Mouse (Mus musculus) cerebellum, postnatal 36 days (tissue): ENCODE results near the gene Slc22a20.

Source experiments
- DNase-seq, 2 experiments: peaks; one replicate each; pipeline ENCODE4 v3.0.0; 2021 to 2022; ENCODE audit warnings: mixed read lengths in 2 of 2

Gene Slc22a20

DNA sequence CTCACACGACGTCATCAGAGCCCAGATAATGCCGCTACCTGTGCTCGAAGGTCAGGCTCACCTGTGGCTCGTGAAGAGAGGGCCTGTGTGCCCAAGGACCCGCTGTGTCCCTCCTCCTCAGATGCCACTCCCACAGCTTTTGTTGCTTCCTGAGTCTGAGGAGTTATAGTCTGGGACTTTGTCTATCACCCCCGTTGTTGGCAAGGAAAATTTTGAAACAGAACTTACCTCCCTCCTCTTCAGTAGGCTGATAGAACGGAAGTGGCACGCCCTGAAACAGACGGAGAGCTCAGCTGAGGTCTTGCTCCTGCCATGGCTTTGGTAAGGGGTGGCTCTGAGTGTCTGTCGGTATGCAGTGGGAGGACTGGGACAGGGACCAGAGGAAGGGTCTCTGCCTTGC is 35.7 kb downstream of the Slc22a20 start:
- DNase-seq: no peak

DNA sequence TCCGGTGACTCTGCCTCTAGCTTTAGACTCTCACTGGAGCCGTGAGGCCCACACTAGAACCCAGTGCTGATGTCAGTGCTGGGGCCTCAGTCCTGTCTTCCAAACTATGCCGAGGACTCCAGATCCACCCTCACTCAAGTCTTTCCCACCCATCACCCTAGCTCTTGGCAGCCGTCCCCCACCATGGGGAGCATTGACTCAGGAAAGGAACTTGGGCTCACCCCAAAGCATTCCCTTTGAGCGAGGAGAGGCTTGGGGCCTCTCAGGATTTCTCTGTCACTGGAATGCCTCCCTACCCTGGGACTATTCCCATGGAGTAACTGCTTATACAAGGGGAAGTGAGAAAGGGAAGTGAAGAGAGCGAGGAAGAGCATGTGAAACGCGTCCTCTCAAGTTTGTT is 40.1 kb downstream of the Slc22a20 start:
- DNase-seq: no peak

DNA sequence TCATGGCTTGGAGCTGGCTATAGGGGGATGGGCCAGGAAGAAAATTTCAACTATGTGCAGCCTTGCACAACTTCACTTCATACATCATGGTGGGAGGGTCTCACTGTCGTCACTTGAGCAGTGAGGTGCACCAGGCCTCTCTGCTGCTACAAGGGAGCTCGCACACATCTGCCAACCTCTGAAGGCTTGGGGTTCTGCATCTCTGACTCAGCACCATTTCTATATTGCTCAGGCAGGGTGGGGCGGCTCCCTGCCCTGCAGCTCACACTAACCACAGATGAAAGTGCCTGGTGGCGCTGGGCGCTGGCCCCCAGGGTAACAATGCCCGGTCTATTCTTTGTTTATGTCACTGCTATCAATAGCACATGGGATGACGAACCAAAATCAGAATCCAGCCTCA is 40.9 kb downstream of the Slc22a20 start:
- DNase-seq: no peak

- DNase-seq: no peak
Measured at GRCm38 (mm10) chr19:5944145-5944544, 41.8 kb downstream of the Slc22a20 start.

DNA sequence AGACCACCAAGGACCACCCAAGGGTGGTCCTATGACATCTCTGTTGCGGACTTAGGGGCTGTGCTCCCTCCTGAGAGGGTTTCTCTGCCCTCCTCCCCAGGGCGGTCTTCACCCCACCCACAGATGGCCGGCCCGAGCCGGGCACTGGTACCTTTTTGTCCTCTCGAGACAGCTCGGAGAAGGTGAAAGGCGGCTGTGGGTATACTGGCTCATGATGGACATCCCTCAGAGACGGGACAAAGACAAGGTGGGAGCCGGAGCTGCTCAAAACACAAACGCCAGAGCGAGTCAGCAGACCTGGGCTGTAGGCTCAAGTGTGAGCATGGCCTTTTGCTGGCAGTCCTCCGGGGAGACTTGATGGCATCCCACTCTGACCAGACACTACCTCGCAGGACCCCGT is 42.5 kb downstream of the Slc22a20 start:
- DNase-seq: no peak

DNA sequence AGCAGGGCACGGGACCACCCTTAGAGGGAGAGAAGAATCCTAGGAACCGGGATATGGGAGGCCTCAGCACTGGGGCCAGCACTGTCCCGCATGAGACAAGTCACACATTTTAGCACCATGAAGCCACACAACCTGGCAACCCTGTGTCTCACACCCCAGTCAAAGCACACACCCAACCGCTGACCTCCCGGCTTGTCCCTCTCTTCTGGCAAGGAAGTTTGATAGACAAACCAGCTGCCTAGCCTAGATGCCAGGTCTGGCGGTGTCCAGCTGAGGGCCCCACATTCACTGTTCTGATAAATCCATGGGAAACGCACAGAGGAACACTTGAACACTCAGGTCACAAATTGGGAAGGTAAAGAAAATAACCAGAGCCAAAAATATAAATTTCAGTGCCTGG is 43.4 kb downstream of the Slc22a20 start:
- DNase-seq: no peak

DNA sequence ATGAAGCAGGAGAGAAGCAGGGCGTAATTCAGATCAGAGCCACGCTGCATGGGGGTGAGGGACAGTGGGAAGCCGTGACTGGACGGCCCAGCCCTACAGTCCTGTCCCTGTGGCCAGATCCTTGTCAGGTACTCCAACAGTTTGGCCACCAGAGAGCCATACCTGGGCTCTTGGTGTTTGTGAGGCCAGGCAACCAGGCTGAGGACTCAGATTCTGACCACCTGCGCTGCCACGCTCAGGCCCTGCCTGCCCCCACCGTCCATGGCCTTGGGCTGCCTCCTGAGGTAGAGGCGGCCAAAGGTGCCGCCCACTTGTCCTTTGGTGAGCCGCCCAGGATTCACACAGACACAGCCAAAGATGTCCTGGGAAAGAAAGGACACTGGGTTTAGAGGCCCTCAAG is 45.3 kb downstream of the Slc22a20 start:
- DNase-seq: peak; percentile 34

GRCm38 (mm10) chr19:5940173-5940572 is 45.8 kb downstream of the Slc22a20 start:
- peak; percentile 88 to 90 for DNase-seq

DNA sequence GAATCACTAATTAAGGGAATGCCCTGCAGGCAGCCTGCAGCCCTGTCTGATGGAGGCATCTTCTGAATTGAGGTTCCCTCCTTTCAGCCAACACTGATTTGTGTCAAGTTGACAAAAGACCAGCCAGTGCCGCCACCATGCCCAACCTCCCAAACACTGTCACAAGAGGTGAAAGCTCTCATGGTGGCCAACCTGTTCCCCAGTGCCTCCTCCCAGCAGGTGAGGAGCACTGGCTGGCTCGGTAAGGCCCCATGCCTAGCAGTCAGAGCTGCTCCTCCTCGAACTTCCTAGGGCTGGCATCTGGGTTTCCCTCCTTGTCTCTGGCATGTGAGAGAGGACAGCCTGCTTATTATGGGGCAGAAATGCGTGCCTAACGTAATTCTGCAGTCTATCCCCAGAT is 46.2 kb downstream of the Slc22a20 start:
- DNase-seq: peak in 1 of 2 experiments; percentile 39

DNA sequence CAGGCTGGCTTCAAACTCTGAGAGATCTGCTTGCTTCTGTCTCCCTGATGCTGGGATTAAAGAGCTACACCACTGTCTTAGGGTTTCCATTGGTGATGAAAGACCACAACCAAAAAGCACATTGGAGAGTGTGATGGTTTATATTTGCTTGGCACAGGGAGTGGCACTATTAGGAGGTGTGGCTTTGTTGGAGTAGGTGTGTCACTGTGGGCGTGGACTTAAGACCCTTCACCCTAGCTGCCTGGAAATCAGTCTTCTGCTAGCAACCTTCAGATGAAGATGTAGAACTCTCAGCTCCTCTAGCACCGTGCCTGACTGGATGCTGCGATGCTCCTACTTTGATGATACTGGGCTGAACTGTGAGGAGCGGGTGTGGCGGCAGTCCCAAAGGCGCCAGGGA is 47.4 kb downstream of the Slc22a20 start:
- no peak for DNase-seq

DNA sequence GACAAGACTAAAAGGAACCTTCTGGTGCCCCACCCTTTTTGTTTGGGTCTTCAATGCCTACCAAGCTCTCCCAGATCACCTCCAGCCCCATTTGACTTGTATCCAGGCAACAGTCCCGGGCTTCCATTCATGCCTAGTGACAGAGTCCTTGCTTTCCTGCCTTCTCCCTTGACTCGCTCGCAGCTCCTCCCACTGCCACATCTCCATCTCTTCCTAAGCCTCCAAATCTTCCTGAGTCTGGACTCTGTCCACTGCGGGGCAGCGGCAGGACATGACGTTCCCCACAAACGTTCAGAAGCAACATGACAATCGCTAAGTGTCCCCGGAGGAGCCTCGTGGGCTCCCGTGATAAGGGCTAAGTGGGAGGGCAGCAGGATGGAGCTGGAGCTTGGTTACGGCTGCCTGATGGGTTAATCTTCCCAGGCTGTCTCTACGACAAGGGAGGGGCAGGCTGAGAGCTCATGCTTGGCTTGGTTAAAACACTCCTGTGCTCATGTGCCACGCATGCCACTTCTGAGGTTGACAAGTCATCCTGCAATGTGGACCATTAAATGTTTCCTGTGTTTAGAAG is 48.0 kb downstream of the Slc22a20 start:
- DNase-seq: peak in 1 of 2 experiments; percentile 28

- no peak for DNase-seq
Measured at GRCm38 (mm10) chr19:5937095-5937835, 48.7 kb downstream of the Slc22a20 start.

GRCm38 (mm10) chr19:5935691-5936090 is 50.3 kb downstream of the Slc22a20 start:
- DNase-seq: no peak

- DNase-seq: no peak
Measured at GRCm38 (mm10) chr19:5935266-5935665, 50.7 kb downstream of the Slc22a20 start.

GRCm38 (mm10) chr19:5929634-5930596 is 56.0 kb downstream of the Slc22a20 start:
- no peak for DNase-seq

GRCm38 (mm10) chr19:5928546-5928945 is 57.4 kb downstream of the Slc22a20 start:
- DNase-seq: no peak

DNA sequence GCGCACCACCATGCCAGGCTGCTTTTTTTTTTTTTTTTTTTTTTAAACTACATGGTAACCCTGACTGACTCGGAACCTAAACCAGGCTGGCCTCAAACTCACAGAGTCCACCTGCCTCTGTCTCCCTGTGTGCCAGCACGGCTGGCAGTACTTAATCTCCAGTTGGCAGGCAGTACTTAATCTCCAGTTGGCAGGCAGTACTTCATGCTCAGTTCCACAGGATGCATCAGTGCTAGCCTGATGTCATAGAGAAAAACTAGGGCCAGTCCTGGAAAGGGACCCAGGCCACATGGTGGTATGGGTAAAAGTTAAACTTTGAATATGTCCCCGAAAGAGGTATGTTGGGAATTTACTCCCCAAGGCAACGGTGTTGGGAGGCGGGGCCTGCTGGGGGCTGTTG is 57.8 kb downstream of the Slc22a20 start:
- DNase-seq: no peak

- DNase-seq: no peak
Measured at GRCm38 (mm10) chr19:5927532-5927931, 58.4 kb downstream of the Slc22a20 start.

DNA sequence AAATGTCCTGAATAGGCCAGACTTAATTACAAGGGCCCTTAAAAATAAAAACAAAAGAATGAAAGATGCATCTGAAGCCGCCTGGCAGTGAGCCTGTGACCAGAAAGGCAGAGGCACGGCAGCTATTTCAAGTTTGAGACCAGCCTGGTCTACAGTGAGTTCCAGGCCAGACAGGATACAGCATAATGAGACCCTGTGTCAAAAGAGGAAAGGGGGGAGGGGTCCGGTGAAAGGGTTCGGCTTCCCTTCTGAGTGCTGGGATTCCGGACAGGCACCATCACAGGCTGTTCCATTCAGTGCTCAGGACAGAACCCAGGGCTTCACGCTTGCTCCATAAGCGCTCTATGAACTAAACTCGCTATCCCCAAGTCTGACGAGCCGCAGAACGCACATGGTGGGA is 58.9 kb downstream of the Slc22a20 start:
- no peak for DNase-seq

DNA sequence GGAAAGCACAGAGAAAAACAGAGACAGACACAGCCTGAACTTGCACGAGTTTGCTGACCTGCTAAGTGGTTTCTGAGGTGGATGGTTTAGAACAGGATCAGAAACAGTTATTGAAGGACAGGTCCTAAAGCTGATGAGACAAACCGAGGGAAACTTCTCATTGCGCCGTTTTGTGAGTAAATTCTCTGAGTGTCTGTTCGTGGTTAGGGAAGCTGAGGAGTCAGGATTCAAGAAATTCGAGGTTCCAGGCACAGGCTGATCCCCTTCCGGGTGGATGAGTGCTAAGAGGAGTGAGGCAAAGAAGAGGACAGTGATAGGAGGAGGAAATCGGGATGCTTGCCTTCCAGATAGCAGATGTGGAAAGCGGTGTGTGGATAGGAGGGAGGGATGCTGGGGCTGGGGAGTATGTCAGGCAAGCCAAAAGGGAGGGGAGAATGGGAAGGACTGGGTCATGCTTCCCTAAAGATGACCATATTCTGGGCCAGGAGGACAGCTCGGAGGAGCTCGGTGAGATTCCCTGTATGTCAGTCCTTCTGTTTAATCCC is 60.6 kb downstream of the Slc22a20 start:
- no peak for DNase-seq

- peak; percentile 94 to 97 for DNase-seq
Measured at GRCm38 (mm10) chr19:5924713-5925093, 61.2 kb downstream of the Slc22a20 start, which contains the start of gene Cdc42ep2. TSS of gene Cdc42ep2 (minus strand) at chr19:5924816.

GRCm38 (mm10) chr19:5923990-5924712 is 61.8 kb downstream of the Slc22a20 start:
- peak; percentile 89 to 93 for DNase-seq
